Mouse (Mus musculus) frontal cortex, postnatal 10 days (tissue): ENCODE measurements at regions not wholly inside any gene's neighbourhood (a gene's known extent, or its start where the extent isn't known, plus 50 kb on each side); places are given as distances from the start of the nearest gene placed in this dataset.

Experiments
- DNase-seq, 2 experiments: peaks; one replicate each; pipeline ENCODE4 v3.0.0; 2022; ENCODE audit warnings: low spot score in 2 of 2, mixed read lengths in 1 of 2

GRCm38 (mm10) chr7:55332028-55332427 lies 435.9 kb upstream of the Siglech start:
- DNase-seq = no peak

DNA sequence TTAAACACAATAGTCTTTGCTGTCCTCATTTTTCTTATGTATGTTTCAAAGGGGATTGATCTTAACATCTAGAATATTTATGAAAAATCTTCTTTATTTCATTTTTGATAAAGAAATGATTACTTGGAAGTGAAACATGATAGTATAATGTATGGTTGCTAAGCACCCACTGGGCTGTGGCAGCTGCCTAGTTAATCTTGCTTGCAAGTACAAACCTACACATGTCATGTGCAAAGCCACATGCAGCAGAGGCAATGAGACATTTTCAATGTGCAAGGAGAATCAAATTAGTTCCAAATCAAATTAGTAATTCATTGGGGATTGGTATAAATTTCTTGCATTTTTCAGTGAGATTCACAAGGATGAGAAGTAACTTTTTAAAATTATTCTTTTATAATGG lies 428.1 kb upstream of the Siglech start:
- DNase-seq = peak in 1 of 2 experiments; percentile 3
